Mouse (Mus musculus): ENCODE measurements around the gene Lacc1.
"Not testable (repeated sequence)": the region's sequence is repeated elsewhere in the genome, so short reads cannot be mapped to it uniquely, and the experiment has no call there.

Lacc1 gene

GRCm38 (mm10) chr14:77036226-77037046 lies at the start of gene Lacc1, which contains the start of gene Ccdc122:
Gene Lacc1, minus strand, starts transcription at chr14:77036904.
Gene Ccdc122, plus strand, starts transcription at chr14:77036772.
- CTCF ChIA-PET = interaction anchor here in 2 of 4 experiments (0.7 to 0.9 kb wide), 2 partner anchors 662 to 858 kb away, joined by 3 to 4 read pairs; no protein-coding TSS in a partner anchor
- POLR2A ChIA-PET = interaction anchor here in 3 of 4 experiments (0.6 to 1.4 kb wide), 10 partner anchors 21 to 1376 kb away, joined by 3 to 5 read pairs (median 4); no protein-coding TSS in a partner anchor

GRCm38 (mm10) chr14:77081248-77081647 lies 44.5 kb upstream of the Lacc1 start:
- ChIA-PET POLR2A (no interaction called here), CTCF (no interaction called here)

- CTCF ChIA-PET = no interaction called here
- POLR2A ChIA-PET = no interaction called here
These were observed 32.7 kb upstream of the Lacc1 start for GRCm38 (mm10) chr14:77069361-77069760.

GRCm38 (mm10) chr14:77053288-77053687 lies 16.6 kb upstream of the Lacc1 start:
- POLR2A ChIA-PET = interaction anchor here in 1 of 4 experiments (0.7 kb wide), 1 partner anchor 318 kb away, joined by 3 read pairs; no protein-coding TSS in a partner anchor
- CTCF ChIA-PET = interaction anchor here in 1 of 4 experiments (0.7 kb wide), 1 partner anchor 945 kb away, joined by 8 read pairs; no protein-coding TSS in a partner anchor

- POLR2A ChIA-PET = interaction anchor here in 2 of 4 experiments (0.6 to 1.4 kb wide), 3 partner anchors 9 to 1281 kb away, joined by 3 read pairs; no protein-coding TSS in a partner anchor
- CTCF ChIA-PET = no interaction called here
These were observed 1.2 kb upstream of the Lacc1 start for GRCm38 (mm10) chr14:77037832-77038425.

- ChIA-PET POLR2A (interaction anchor here in 2 of 4 experiments (0.6 to 1.4 kb wide), 3 partner anchors 8 to 1281 kb away, joined by 3 to 5 read pairs (median 3); no protein-coding TSS in a partner anchor), CTCF (no interaction called here)
These were observed 626 bp upstream of the Lacc1 start for GRCm38 (mm10) chr14:77037330-77037729.

- ChIA-PET CTCF (interaction anchor here in 1 of 4 experiments (0.6 kb wide), 1 partner anchor 99 kb away, joined by 3 read pairs; no protein-coding TSS in a partner anchor), POLR2A (interaction anchor here in 1 of 4 experiments (0.6 kb wide), 1 partner anchor 856 kb away, joined by 5 read pairs; no protein-coding TSS in a partner anchor)
These were observed 1.7 kb downstream of the Lacc1 start for GRCm38 (mm10) chr14:77034970-77035369.

- CTCF ChIA-PET = interaction anchor here in 1 of 4 experiments (0.6 kb wide), 1 partner anchor 99 kb away, joined by 3 read pairs; no protein-coding TSS in a partner anchor
- POLR2A ChIA-PET = interaction anchor here in 1 of 4 experiments (0.6 kb wide), 1 partner anchor 856 kb away, joined by 5 read pairs; no protein-coding TSS in a partner anchor
These were observed 2.4 kb downstream of the Lacc1 start for GRCm38 (mm10) chr14:77034175-77034915.

- ChIA-PET CTCF (no interaction called here), POLR2A (no interaction called here)
These were observed 3.3 kb downstream of the Lacc1 start for GRCm38 (mm10) chr14:77033391-77033790.

GRCm38 (mm10) chr14:77032433-77032832 lies 4.3 kb downstream of the Lacc1 start:
- CTCF ChIA-PET = no interaction called here
- POLR2A ChIA-PET = no interaction called here

- CTCF ChIA-PET = no interaction called here
- POLR2A ChIA-PET = no interaction called here
These were observed 5.9 kb downstream of the Lacc1 start for GRCm38 (mm10) chr14:77030808-77031207.

GRCm38 (mm10) chr14:77029319-77030054 lies 7.2 kb downstream of the Lacc1 start:
- POLR2A ChIA-PET = interaction anchor here in 3 of 4 experiments (0.6 to 2.0 kb wide), 11 partner anchors 8 to 555 kb away, joined by 3 to 14 read pairs (median 4); no protein-coding TSS in a partner anchor

GRCm38 (mm10) chr14:77024499-77024898 lies 12.2 kb downstream of the Lacc1 start:
- ChIA-PET POLR2A (interaction anchor here in 2 of 4 experiments (1.0 to 1.5 kb wide), 2 partner anchors 519 to 529 kb away, joined by 3 read pairs; no protein-coding TSS in a partner anchor), CTCF (no interaction called here)

More at GRCm38 (mm10) chr14:77029319-77030054, 7.2 kb downstream of the Lacc1 start:
- CTCF ChIA-PET = interaction anchor here in 2 of 4 experiments (0.5 to 0.8 kb wide), 2 partner anchors 75 to 563 kb away, joined by 3 read pairs; no protein-coding TSS in a partner anchor

- CTCF ChIA-PET = interaction anchor here in 1 of 4 experiments (1.4 kb wide), 1 partner anchor 9 kb away, joined by 3 read pairs; no protein-coding TSS in a partner anchor
These were observed 19.5 kb downstream of the Lacc1 start for GRCm38 (mm10) chr14:77017211-77017610.

GRCm38 (mm10) chr14:77016783-77017182 lies 19.9 kb downstream of the Lacc1 start:
- CTCF ChIA-PET = not testable (repeated sequence)
- POLR2A ChIA-PET = interaction anchor here in 3 of 4 experiments (0.6 to 1.8 kb wide), 4 partner anchors 11 to 513 kb away, joined by 3 to 10 read pairs (median 6); no protein-coding TSS in a partner anchor

More at GRCm38 (mm10) chr14:77017211-77017610, 19.5 kb downstream of the Lacc1 start:
- POLR2A ChIA-PET = interaction anchor here in 2 of 4 experiments (0.6 to 1.8 kb wide), 6 partner anchors 10 to 535 kb away, joined by 3 to 7 read pairs (median 3); no protein-coding TSS in a partner anchor

GRCm38 (mm10) chr14:77011804-77012203 lies 24.9 kb downstream of the Lacc1 start:
- ChIA-PET POLR2A (interaction anchor here (0.7 to 4.6 kb wide), 8 partner anchors 17 to 532 kb away, joined by 3 to 32 read pairs (median 3); no protein-coding TSS in a partner anchor), CTCF (interaction anchor here in 2 of 4 experiments (0.6 to 5.2 kb wide), 8 partner anchors 40 to 890 kb away, joined by 3 to 37 read pairs (median 4); no protein-coding TSS in a partner anchor)

GRCm38 (mm10) chr14:77008238-77008637 lies 28.5 kb downstream of the Lacc1 start:
- POLR2A ChIA-PET = interaction anchor here in 3 of 4 experiments (0.6 to 4.6 kb wide), 27 partner anchors 13 to 696 kb away, joined by 3 to 32 read pairs (median 4); no protein-coding TSS in a partner anchor
- CTCF ChIA-PET = interaction anchor here (0.6 to 5.2 kb wide), 20 partner anchors 10 to 1692 kb away, joined by 3 to 37 read pairs (median 5); no protein-coding TSS in a partner anchor
